In genomic region chr14:33152941-33153340, GRCm38 (mm10) we compare ENCODE assay signal across 12 mouse cellular contexts. TPM values are rescaled to one million over a fixed set of nuclear protein-coding genes. Genes with fewer than 3 reads are reported as not detected.
A peak's percentile ranks its signal among the peaks of the same experiment; 100 is the strongest.
DNase-seq lines count a peak whose midpoint lies in the region; ATAC-seq lines count a peak whose summit lies in the region.
"Had no signal": no experiment of that assay in that cellular context is flagged by ENCODE, and none has a peak within 500 bp of the region (broad histone marks: within the 10 kb centered on the region; RNA-seq: fewer than 3 reads in every experiment).

No protein-coding gene starts in this region.

- no peak overlapping the region for H3K4me3 ChIP-seq in kidney, embryonic 16.5 days (ENCODE audit: low read length)
- H3K4me3 ChIP-seq in neural tube, embryonic 11.5 days (ENCODE audit: low read depth, low read length), result no peak overlapping the region
- H3K4me3 ChIP-seq in neural tube, embryonic 15.5 days (replicated peaks), result no peak overlapping the region
- H3K4me3 ChIP-seq: embryonic facial prominence, embryonic 10.5 days; forebrain, embryonic 15.5 days; midbrain, embryonic 13.5 days had no signal

- H3K9ac ChIP-seq in kidney, embryonic 16.5 days (replicated peaks; ENCODE audit: low read length), result no peak overlapping the region
- H3K9ac ChIP-seq in neural tube, embryonic 11.5 days (ENCODE audit: low read length), result no peak overlapping the region
- no peak overlapping the region for H3K9ac ChIP-seq in neural tube, embryonic 15.5 days (replicated peaks)
- H3K9ac ChIP-seq: forebrain, embryonic 15.5 days; midbrain, embryonic 13.5 days had no signal

- H3K27me3 ChIP-seq in kidney, embryonic 16.5 days (ENCODE audit: insufficient read depth, low read length), result peaks cover 4% of the 10 kb centered on the region
- no peaks in the 10 kb centered on the region for H3K27me3 ChIP-seq in neural tube, embryonic 11.5 days (ENCODE audit: control insufficient read depth, insufficient read depth, low read length)
- H3K27me3 ChIP-seq in neural tube, embryonic 15.5 days (replicated peaks), result peaks cover 20% of the 10 kb centered on the region; the same call in 1 of the 2 replicates
- H3K27me3 ChIP-seq: forebrain, embryonic 15.5 days had no signal

- peak; percentile 12 for DNase-seq in cerebellum, adult 18-20 months
- DNase-seq in kidney, adult 11 months, result peak; percentile 4
- peak; percentile 7 for DNase-seq in neural tube, embryonic 11.5 days (ENCODE audit: low spot score)
- peak; percentile 26 for DNase-seq in kidney, adult 9 months
- DNase-seq: liver had no signal

- H3K9me3 ChIP-seq in kidney, embryonic 16.5 days (ENCODE audit: low read length), result no peaks in the 10 kb centered on the region
- no peaks in the 10 kb centered on the region for H3K9me3 ChIP-seq in neural tube, embryonic 11.5 days (ENCODE audit: control insufficient read depth, low read length)
- no peaks in the 10 kb centered on the region for H3K9me3 ChIP-seq in neural tube, embryonic 15.5 days (replicated peaks)
- H3K9me3 ChIP-seq: embryonic facial prominence, embryonic 10.5 days; forebrain, embryonic 15.5 days; midbrain, embryonic 13.5 days had no signal

- WGBS in kidney, embryonic 16.5 days, result 52% methylated on average over 1 of the region's 1 CpGs
- WGBS in neural tube, embryonic 11.5 days, result 50% methylated on average over 1 of the region's 1 CpGs
- 72% methylated on average over 1 of the region's 1 CpGs for WGBS in neural tube, embryonic 15.5 days

- no peak for ATAC-seq in cerebellum, adult (ENCODE audit: insufficient number of reproducible peaks, low FRiP score, low TSS enrichment)
- no peak for ATAC-seq in kidney, embryonic 16.5 days (ENCODE audit: low FRiP score, low TSS enrichment)
- no peak for ATAC-seq in neural tube, embryonic 11.5 days (ENCODE audit: insufficient read depth, low FRiP score, low TSS enrichment)
- no peak for ATAC-seq in neural tube, embryonic 15.5 days (ENCODE audit: low FRiP score)
- ATAC-seq in megakaryocyte-erythroid progenitor cell, adult 5-6 weeks (replicated peaks; ENCODE audit: low FRiP score, low TSS enrichment, poor library complexity, severe bottlenecking), result no peak
- ATAC-seq: forebrain, embryonic 15.5 days; midbrain, embryonic 13.5 days had no signal

- no peaks in the 10 kb centered on the region for H3K36me3 ChIP-seq in kidney, embryonic 16.5 days (ENCODE audit: insufficient read depth, low read length)
- H3K36me3 ChIP-seq in neural tube, embryonic 11.5 days (ENCODE audit: control insufficient read depth, insufficient read depth, low read length), result no peaks in the 10 kb centered on the region
- H3K36me3 ChIP-seq in neural tube, embryonic 15.5 days, result no peaks in the 10 kb centered on the region
- H3K36me3 ChIP-seq: embryonic facial prominence, embryonic 10.5 days; forebrain, embryonic 15.5 days; midbrain, embryonic 13.5 days had no signal

- H3K4me2 ChIP-seq in kidney, embryonic 16.5 days (replicated peaks; ENCODE audit: low read depth, low read length), result no peak overlapping the region
- no peak overlapping the region for H3K4me2 ChIP-seq in neural tube, embryonic 11.5 days (ENCODE audit: low read depth)
- H3K4me2 ChIP-seq in neural tube, embryonic 15.5 days, result no peak overlapping the region
- H3K4me2 ChIP-seq: forebrain, embryonic 15.5 days; midbrain, embryonic 13.5 days had no signal

- H3K27ac ChIP-seq in kidney, embryonic 16.5 days (ENCODE audit: low read length), result no peak overlapping the region
- no peak overlapping the region for H3K27ac ChIP-seq in neural tube, embryonic 11.5 days (ENCODE audit: low read depth, low read length)
- H3K27ac ChIP-seq in neural tube, embryonic 15.5 days (replicated peaks), result no peak overlapping the region
- H3K27ac ChIP-seq: embryonic facial prominence, embryonic 10.5 days; forebrain, embryonic 15.5 days; midbrain, embryonic 13.5 days had no signal

- no peaks in the 10 kb centered on the region for H3K4me1 ChIP-seq in kidney, embryonic 16.5 days (ENCODE audit: insufficient read depth, low read length)
- H3K4me1 ChIP-seq in neural tube, embryonic 11.5 days (ENCODE audit: control insufficient read depth, insufficient read depth, low read length), result no peaks in the 10 kb centered on the region
- H3K4me1 ChIP-seq in neural tube, embryonic 15.5 days, result peaks cover 2% of the 10 kb centered on the region; the same call in 1 of the 2 replicates
- H3K4me1 ChIP-seq: forebrain, embryonic 15.5 days; midbrain, embryonic 13.5 days had no signal

RNA-seq across cellular contexts. Expression of gene Wdfy4, which starts 32.4 kb away (rescaled TPM):
- polyA plus RNA-seq in kidney, embryonic 16.5 days (2015; fragmentation: Nextera tagmentation; extraction: Ambion mirVana), result 0.21 TPM in 2 replicates
- 0.12 and 0.36 TPM in 2 replicates for polyA plus RNA-seq in neural tube, embryonic 11.5 days (2014; fragmentation: Nextera tagmentation; extraction: Ambion mirVana)
- 0.14 and 1.1 TPM in 2 replicates for polyA plus RNA-seq in neural tube, embryonic 15.5 days (2015; fragmentation: Nextera tagmentation; extraction: Ambion mirVana)
- 8.6 and 18.4 TPM in 2 replicates for total RNA-seq in megakaryocyte-erythroid progenitor cell, adult 5-6 weeks (2014; fragmentation: Nextera tagmentation)
- 6.5 and 18.9 TPM in 2 replicates for total RNA-seq in megakaryocyte-erythroid progenitor cell, adult 5-6 weeks (2017)
